20 mouse cellular contexts compared by ENCODE assay signal in genomic region chr6:140172716-140173115, GRCm38 (mm10).
DNase-seq lines count a peak whose midpoint lies in the region; TF ChIP-seq lines count a peak whose summit lies in the region.
"Had no signal": no experiment of that assay in that cellular context is flagged by ENCODE, and none has a peak within 500 bp of the region (broad histone marks: within the 10 kb centered on the region; RNA-seq: fewer than 3 reads in every experiment).

No protein-coding gene starts in this region.

- TF ChIP-seq CTCF in olfactory bulb, adult 2 months (IDR thresholded peaks at IDR 0.05; ENCODE audit: insufficient read depth, low read depth, low read length) = no peak

- H3K4me3 ChIP-seq in olfactory bulb, adult 2 months (ENCODE audit: insufficient read depth, low read depth, low read length) = no peak overlapping the region
- H3K4me3 ChIP-seq: embryonic facial prominence, embryonic 13.5 days; embryonic facial prominence, embryonic 15.5 days; erythroblast, embryonic 14.5 days; forebrain, embryonic 13.5 days; forebrain, embryonic 15.5 days had no signal

- H3K27ac ChIP-seq in olfactory bulb, adult 2 months (ENCODE audit: insufficient read depth, low read depth, low read length) = peak overlapping the region; percentile 20; the same call in 1 of the 2 replicates
- H3K27ac ChIP-seq: embryonic facial prominence, embryonic 13.5 days; embryonic facial prominence, embryonic 15.5 days; forebrain, embryonic 13.5 days; forebrain, embryonic 15.5 days had no signal

- 62% methylated on average over 9 of the region's 9 CpGs for WGBS in olfactory bulb, adult 2 months

- DNase-seq in heart, adult 11 months = peak; percentile 55
- DNase-seq in heart, adult 18-20 months = no peak
- DNase-seq in brain, adult 2 months (ENCODE audit: low read depth, low spot score) = peak; percentile 57
- no peak for DNase-seq in T-cell, adult 2 months (ENCODE audit: low spot score)
- DNase-seq: adrenal gland, adult 8-10 months; adrenal gland, postnatal 14 days; adrenal gland, postnatal 36 days; cerebellum, adult 11 months; cerebellum, adult 18-20 months; cerebellum, adult 8-10 months; cerebellum, adult 9-11 months; cerebellum, postnatal 14 days; cerebellum, postnatal 36 days; embryo, embryonic 11 days had no signal

- no peak for TF ChIP-seq POLR2A in olfactory bulb, adult 2 months (IDR thresholded peaks at IDR 0.05; ENCODE audit: insufficient read depth, low read depth, low read length)

- 0 out of 2 replicates have a peak, but pooled peaks cover 2% of the 10 kb centered on the region for H3K4me1 ChIP-seq in olfactory bulb, adult 2 months (ENCODE audit: control insufficient read depth, insufficient read depth, low read length)
- H3K4me1 ChIP-seq: embryonic facial prominence, embryonic 15.5 days; forebrain, embryonic 13.5 days; forebrain, embryonic 15.5 days had no signal

Comparison
In these comparisons a context has a peak if more than half of its experiments do, and no peak if none do; other contexts are left out.
1. DNase-seq: peak in heart, adult 11 months (single experiment) and brain, adult 2 months (single experiment); none in heart, adult 18-20 months (0 of 2) and T-cell, adult 2 months (single experiment).